12 mouse cellular contexts compared by ENCODE assay signal in the genomic region with DNA sequence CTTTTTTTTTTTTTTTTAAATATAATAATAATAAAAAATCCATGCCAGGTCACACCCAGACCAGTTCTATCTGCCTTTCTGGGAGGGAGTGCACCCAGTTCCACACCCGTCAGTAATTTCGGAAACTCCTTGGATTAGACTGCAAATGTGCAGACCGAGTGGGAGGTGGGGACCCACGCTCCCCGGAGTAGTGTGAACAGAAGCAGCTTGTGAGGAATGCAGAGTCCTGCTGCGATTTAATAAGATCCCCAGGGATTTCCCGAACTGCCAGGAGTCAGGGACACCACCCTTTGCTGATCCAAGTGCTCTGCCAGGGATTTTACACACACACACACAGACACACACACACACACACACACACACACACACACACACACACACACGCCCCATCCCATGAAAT. TPM values are rescaled to one million over a fixed set of nuclear protein-coding genes. Genes with fewer than 3 reads are reported as not detected.
DNase-seq lines count a peak whose midpoint lies in the region; ATAC-seq lines count a peak whose summit lies in the region.
"Had no signal": no experiment of that assay in that cellular context is flagged by ENCODE, and none has a peak within 500 bp of the region (broad histone marks: within the 10 kb centered on the region; RNA-seq: fewer than 3 reads in every experiment).

No protein-coding gene starts in this region.

- H3K4me1 ChIP-seq in limb, embryonic 12.5 days (replicated peaks) = peaks cover 34% of the 10 kb centered on the region

- no peak overlapping the region for H3K9ac ChIP-seq in limb, embryonic 12.5 days (replicated peaks)

- no peaks in the 10 kb centered on the region for H3K9me3 ChIP-seq in limb, embryonic 12.5 days

- H3K27ac ChIP-seq in limb, embryonic 12.5 days = no peak overlapping the region
- H3K27ac ChIP-seq: kidney, postnatal 0 days had no signal

- DNase-seq in layer of hippocampus, adult 18-20 months (ENCODE audit: low spot score in 2 of 2) = peak; percentile 50 to 75
- DNase-seq in layer of hippocampus, adult 11-12 months (ENCODE audit: low spot score) = no peak
- DNase-seq in MN1 (ENCODE audit: low spot score) (peak; percentile 52), adipocyte (ENCODE audit: low spot score) (peak; percentile 25)
- DNase-seq in adrenal gland, postnatal 10 days = no peak
- no peak for DNase-seq in kidney, postnatal 10 days
- DNase-seq: thymus, postnatal 14 days had no signal

- 31% methylated on average over 8 of the region's 8 CpGs for WGBS in limb, embryonic 12.5 days

- H3K4me3 ChIP-seq in limb, embryonic 12.5 days (replicated peaks) = no peak overlapping the region

- ATAC-seq in limb, embryonic 12.5 days (ENCODE audit: insufficient number of reproducible peaks, insufficient read depth, low FRiP score, low TSS enrichment, low read depth) = peak; percentile 29; the same call in 1 of the 2 replicates

- no peak overlapping the region for H3K4me2 ChIP-seq in limb, embryonic 12.5 days

- peaks cover 33% of the 10 kb centered on the region for H3K27me3 ChIP-seq in limb, embryonic 12.5 days
- H3K27me3 ChIP-seq: Patski had no signal

- H3K36me3 ChIP-seq in limb, embryonic 12.5 days = no peaks in the 10 kb centered on the region

RNA-seq across cellular contexts. Expression of gene Zdhhc22, which starts 16.5 kb away (rescaled TPM):
- 1 to 10 TPM; 7.9 TPM for total RNA-seq in layer of hippocampus, adult 18-20 months (2021)
- polyA plus RNA-seq in limb, embryonic 12.5 days (2016; fragmentation: Nextera tagmentation; extraction: Ambion mirVana) = 0.20 TPM in 1 of 2 replicates, not detected in the other
- total RNA-seq in adrenal gland, postnatal 10 days (2021) = under 1 TPM; 0.54 to 0.85 TPM
- total RNA-seq: gastrocnemius, adult 8-10 months had no signal
- polyA plus RNA-seq: lung, adult 2 months; Patski had no signal

RNA-seq across cellular contexts. Expression of gene Cipc, which starts 26.9 kb away (rescaled TPM):
- 10 to 100 TPM; 72.9 to 75.1 TPM for total RNA-seq in layer of hippocampus, adult 18-20 months (2021)
- 30.8 and 33.1 TPM in 2 replicates for polyA plus RNA-seq in limb, embryonic 12.5 days (2016; fragmentation: Nextera tagmentation; extraction: Ambion mirVana)
- total RNA-seq in adrenal gland, postnatal 10 days (2021) = 10 to 100 TPM; 21.0 to 23.7 TPM

RNA-seq across cellular contexts. Expression of gene Tmem63c, which starts 47.4 kb away (rescaled TPM):
- 10 to 100 TPM; 34.9 to 35.3 TPM for total RNA-seq in layer of hippocampus, adult 18-20 months (2021)
- polyA plus RNA-seq in limb, embryonic 12.5 days (2016; fragmentation: Nextera tagmentation; extraction: Ambion mirVana) = 0.18 TPM in 1 of 2 replicates, not detected in the other
- 1 to 10 TPM in 1 of 2 experiments, under 1 TPM in 1; 0.93 to 1.2 TPM for total RNA-seq in adrenal gland, postnatal 10 days (2021)
- polyA plus RNA-seq: Patski had no signal

Comparison
In these comparisons a context has a peak if more than half of its experiments do, and no peak if none do; other contexts are left out.
1. DNase-seq: peak in layer of hippocampus, adult 18-20 months (2 of 2), MN1 (single experiment) and adipocyte (single experiment); none in layer of hippocampus, adult 11-12 months (single experiment), adrenal gland, postnatal 10 days (single experiment) and kidney, postnatal 10 days (single experiment).
2. RNA of gene Zdhhc22, which starts 16.5 kb away (total RNA-seq): 7.9 TPM in layer of hippocampus, adult 18-20 months; 0.54 to 0.85 TPM in adrenal gland, postnatal 10 days; every median in the first group is over 4 times any median in the second.
3. RNA of gene Tmem63c, which starts 47.4 kb away (total RNA-seq): 34.9 to 35.3 TPM in layer of hippocampus, adult 18-20 months; 0.93 to 1.2 TPM in adrenal gland, postnatal 10 days; every median in the first group is over 10 times any median in the second.